Mouse (Mus musculus) liver, adult 2 months (tissue): ENCODE results near the gene Bmpr1b. TPM values are rescaled to one million over a fixed set of nuclear protein-coding genes. Genes with fewer than 3 reads are reported as not detected.

Experiments used
- DNase-seq: peaks from one replicate; pipeline ENCODE4 v3.0.0-alpha.2; 2011; ENCODE audit warnings: low read depth, low spot score; ENCODE audit errors: extremely low read depth
- H3K27ac ChIP-seq: fragments of 200-500 bp; replicated peaks from 2 replicates; pipeline ENCODE4 v1.5.1; 2012; ENCODE audit warnings: low read depth, mild to moderate bottlenecking, control low read depth, inconsistent platforms, low read length; ENCODE audit not compliant: insufficient read depth
- H3K27me3 ChIP-seq: fragments of 200-500 bp; 2 replicates; pipeline ENCODE4 v1.6.1; 2012; ENCODE audit warnings: mild to moderate bottlenecking, moderate library complexity, low read length, inconsistent platforms; ENCODE audit not compliant: control insufficient read depth, insufficient read depth
- H3K36me3 ChIP-seq: fragments of 200-500 bp; 2 replicates; pipeline ENCODE4 v1.6.1; 2012; ENCODE audit warnings: low read length, inconsistent platforms; ENCODE audit not compliant: control insufficient read depth, insufficient read depth
- H3K4me1 ChIP-seq: fragments of 200-500 bp; 2 replicates; pipeline ENCODE4 v1.6.1; 2011; ENCODE audit warnings: low read length; ENCODE audit not compliant: control insufficient read depth, insufficient read depth
- H3K4me3 ChIP-seq: fragments of 200-500 bp; 2 replicates; pipeline ENCODE4 v1.5.1; 2011; ENCODE audit warnings: low read depth, mild to moderate bottlenecking, control low read depth, low read length, moderate library complexity; ENCODE audit not compliant: insufficient read depth
- H3K79me2 ChIP-seq: fragments of 200-500 bp; 2 replicates; pipeline ENCODE4 v1.6.1; 2012; ENCODE audit warnings: inconsistent platforms, mild to moderate bottlenecking, low read length, moderate library complexity; ENCODE audit not compliant: control insufficient read depth, insufficient read depth
- H3K9ac ChIP-seq: fragments of 200-500 bp; 2 replicates; pipeline ENCODE4 v1.6.1; 2012; ENCODE audit warnings: low read depth, mild to moderate bottlenecking, control low read depth, inconsistent platforms, low read length
- CTCF ChIP-seq: fragments of 200-500 bp; IDR thresholded peaks from 2 replicates; pipeline ENCODE4 v1.5.1; 2011; ENCODE audit warnings: low read depth, low read length, control low read depth
- POLR2A ChIP-seq: fragments of 200-500 bp; IDR thresholded peaks from 2 replicates; pipeline ENCODE4 v1.6.1; 2011; ENCODE audit warnings: low read length, control low read depth; ENCODE audit not compliant: insufficient read depth; ENCODE audit errors: extremely low read depth
- WGBS: fragments of 180-500 bp; shearing (Covaris S2); methylation state at CpG from one replicate; pipeline ENCODE4 v1.1.7; 2018; 5-methylcytosine and 5-hydroxymethylcytosine counted together
- polyA plus RNA-seq: library from polyadenylated mRNA; depleted of rRNA; stranded (reverse); fragments of >200 nt; gene quantifications from 2 replicates; pipeline ENCODE4 v1.2.3, GENCODE M21; 2012
- total RNA-seq: library from RNA; depleted of rRNA; stranded (reverse); fragments of >200 nt; gene quantifications from 2 replicates; pipeline ENCODE4 v1.2.3, GENCODE M21; 2014

Bmpr1b gene
- total and polyA plus RNA-seq, 2 experiments: not detected

DNA sequence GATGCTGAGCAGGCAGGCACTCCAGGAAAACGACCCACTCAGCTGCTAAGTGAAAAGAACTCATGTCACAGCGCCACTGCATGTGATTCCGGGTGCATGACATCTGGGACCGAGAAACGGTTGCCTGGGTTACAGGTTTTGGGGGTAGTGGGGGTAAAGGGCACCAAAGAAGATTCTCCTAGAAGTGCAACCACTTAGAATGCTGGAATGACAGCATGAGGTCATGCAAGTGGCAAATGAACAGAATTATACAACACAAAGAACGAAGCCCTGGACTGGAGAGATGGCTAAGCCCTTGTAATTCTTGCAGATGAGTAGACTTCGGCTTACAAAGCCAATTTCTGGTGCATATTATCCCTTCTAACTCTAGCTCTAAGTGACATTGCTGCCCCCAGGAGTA is 184.7 kb downstream of the Bmpr1b start:
- Histone ChIP-seq H3K79me2 (no peaks in the 10 kb centered on the region), H3K9ac (no peak overlapping the region), H3K4me1 (no peaks in the 10 kb centered on the region), H3K27me3 (no peaks in the 10 kb centered on the region), H3K4me3 (no peak overlapping the region), H3K36me3 (no peaks in the 10 kb centered on the region), H3K27ac (no peak overlapping the region)
- TF ChIP-seq CTCF: no peak
- TF ChIP-seq POLR2A: no peak
- WGBS: 80% methylated on average over 7 of the region's 7 CpGs
- no peak for DNase-seq

DNA sequence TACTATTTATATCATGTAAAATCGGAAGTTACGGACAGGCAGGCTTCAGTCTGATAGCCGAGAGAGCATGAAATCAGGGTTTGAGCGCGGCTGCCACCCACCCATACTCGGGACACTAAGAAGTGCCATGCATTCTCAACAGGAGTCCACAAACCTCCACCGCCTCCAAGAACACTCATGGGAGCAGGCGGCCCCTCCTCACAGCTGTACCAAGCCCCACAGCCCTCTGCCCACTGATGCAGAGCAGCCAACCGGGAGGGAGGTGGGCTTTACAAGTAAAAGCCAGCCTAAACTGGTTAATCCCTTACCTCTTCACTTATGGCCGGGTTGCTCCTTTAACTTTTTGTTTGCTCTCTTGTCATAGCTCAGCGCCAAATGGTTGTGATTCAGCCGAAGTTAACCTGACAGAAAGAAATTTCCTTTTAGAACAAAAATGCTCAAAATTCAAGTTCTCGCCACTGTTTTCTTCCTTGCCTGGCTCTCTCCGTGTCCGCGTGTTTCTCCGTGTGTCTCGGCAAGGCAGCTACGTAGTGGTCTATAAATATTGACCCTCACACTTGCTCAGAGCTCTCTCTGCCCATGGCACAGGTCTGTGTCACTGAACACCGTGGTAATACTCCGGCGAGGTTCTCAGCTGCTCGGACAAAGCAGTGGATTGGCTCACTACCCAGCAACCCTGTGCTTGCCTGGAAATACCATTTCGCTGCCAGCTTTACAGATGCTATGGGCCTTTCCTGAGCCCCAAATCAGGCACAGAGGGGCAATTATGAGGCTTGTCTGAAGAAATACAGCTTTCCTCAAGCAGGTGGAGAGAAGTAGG is 187.4 kb downstream of the Bmpr1b start:
- no peaks in the 10 kb centered on the region for H3K79me2 ChIP-seq
- TF ChIP-seq POLR2A (no peak), CTCF (no peak)
- no peak overlapping the region for H3K9ac ChIP-seq
- no peak overlapping the region for H3K27ac ChIP-seq
- no peaks in the 10 kb centered on the region for H3K36me3 ChIP-seq
- H3K4me3 ChIP-seq: no peak overlapping the region
- no peaks in the 10 kb centered on the region for H3K27me3 ChIP-seq
- H3K4me1 ChIP-seq: no peaks in the 10 kb centered on the region
- 81% methylated on average over 24 of the region's 24 CpGs for WGBS
- DNase-seq: no peak

DNA sequence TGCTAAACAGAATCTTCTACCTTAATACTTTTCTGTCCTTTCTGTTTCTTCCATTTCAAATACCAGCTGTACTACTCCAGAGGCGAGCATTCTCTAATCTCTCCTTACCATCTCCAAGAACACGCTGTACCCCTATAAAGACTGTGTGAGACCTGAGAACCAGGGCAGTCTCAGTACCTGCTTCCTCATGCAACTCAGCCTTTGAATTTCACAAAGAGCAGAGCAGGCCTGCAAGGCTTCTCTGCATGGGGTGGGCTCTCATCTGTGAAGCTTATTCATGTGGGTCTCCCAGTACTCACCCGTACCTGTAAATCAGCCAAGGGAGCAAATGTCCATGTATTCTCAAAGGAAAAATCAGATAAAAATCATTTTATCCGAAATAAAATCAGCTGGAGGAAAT is 203.0 kb downstream of the Bmpr1b start:
- no peak for DNase-seq
- Histone ChIP-seq H3K27me3 (no peaks in the 10 kb centered on the region), H3K4me1 (peaks cover 4% of the 10 kb centered on the region; the same call in 1 of the 2 replicates), H3K36me3 (no peaks in the 10 kb centered on the region), H3K79me2 (no peaks in the 10 kb centered on the region), H3K9ac (no peak overlapping the region), H3K4me3 (no peak overlapping the region), H3K27ac (no peak overlapping the region)
- 75% methylated on average over 4 of the region's 4 CpGs for WGBS
- no peak for TF ChIP-seq CTCF
- TF ChIP-seq POLR2A: no peak

DNA sequence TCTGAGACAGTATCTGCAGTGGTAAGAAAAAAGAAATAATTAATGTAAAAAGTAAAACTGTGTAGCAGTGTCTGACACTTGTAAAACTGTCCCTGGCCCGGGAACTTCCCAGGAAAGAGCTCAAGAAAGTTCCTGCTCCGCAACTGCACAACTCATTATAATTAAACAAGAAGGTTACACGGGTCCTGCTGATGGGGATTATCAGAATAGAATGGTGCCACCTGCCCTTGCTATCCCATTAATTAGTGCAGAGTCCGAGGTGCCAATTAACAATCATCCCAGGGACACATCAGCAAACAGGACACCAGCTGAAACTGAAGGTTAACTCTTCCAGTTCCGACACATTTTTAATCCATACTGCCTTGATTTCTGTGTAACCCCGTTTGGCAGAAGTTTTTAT is 216.3 kb downstream of the Bmpr1b start:
- WGBS: 47% methylated on average over 6 of the region's 6 CpGs
- Histone ChIP-seq H3K27me3 (no peaks in the 10 kb centered on the region), H3K4me3 (no peak overlapping the region), H3K79me2 (no peaks in the 10 kb centered on the region), H3K9ac (no peak overlapping the region), H3K36me3 (no peaks in the 10 kb centered on the region), H3K27ac (no peak overlapping the region), H3K4me1 (no peaks in the 10 kb centered on the region)
- DNase-seq: no peak
- TF ChIP-seq POLR2A: no peak
- TF ChIP-seq CTCF: no peak

DNA sequence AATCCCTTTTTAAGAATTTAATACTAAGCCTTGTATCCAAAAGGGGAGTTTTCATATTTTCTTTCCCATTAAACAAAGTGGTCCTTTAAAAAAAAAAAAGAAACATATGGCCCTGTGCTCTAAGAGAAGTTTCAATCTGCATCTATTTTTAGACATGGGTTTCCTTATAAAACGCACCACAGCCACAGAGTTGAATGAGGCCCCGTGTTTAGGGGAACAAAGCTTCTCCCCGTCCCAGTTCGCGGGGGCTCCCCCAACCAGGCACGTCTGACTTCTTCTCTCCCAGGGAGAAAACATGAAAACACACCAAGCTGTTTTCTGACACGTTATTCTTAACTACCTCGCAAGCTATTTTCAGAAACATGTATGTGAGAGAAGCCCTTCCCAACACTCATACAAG is 218.6 kb downstream of the Bmpr1b start:
- no peaks in the 10 kb centered on the region for H3K79me2 ChIP-seq
- 79% methylated on average over 8 of the region's 8 CpGs for WGBS
- no peak overlapping the region for H3K27ac ChIP-seq
- H3K9ac ChIP-seq: no peak overlapping the region
- no peaks in the 10 kb centered on the region for H3K27me3 ChIP-seq
- TF ChIP-seq CTCF (no peak), POLR2A (no peak)
- H3K4me1 ChIP-seq: no peaks in the 10 kb centered on the region
- no peak for DNase-seq
- H3K4me3 ChIP-seq: no peak overlapping the region
- H3K36me3 ChIP-seq: no peaks in the 10 kb centered on the region

DNA sequence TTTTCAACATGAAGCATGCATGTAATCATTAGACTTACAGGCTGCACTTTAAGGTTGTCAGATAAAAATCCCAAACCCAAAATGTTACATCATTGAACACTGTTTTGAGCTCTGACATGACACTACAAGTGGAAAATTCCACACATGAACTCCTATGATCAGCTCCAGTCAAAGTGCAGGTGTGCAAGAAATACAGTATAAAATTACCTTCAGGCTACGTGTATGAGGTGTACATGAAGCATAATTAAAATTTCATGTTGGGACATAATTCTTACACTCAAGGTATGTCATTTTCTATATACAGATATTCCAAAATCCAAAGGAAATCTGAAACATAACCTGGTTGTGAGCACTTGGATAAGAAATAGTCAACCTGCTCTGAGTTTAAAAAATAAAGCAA is 220.7 kb downstream of the Bmpr1b start:
- 79% methylated on average over 1 of the region's 1 CpGs for WGBS
- H3K27ac ChIP-seq: no peak overlapping the region
- no peak overlapping the region for H3K9ac ChIP-seq
- H3K27me3 ChIP-seq: no peaks in the 10 kb centered on the region
- H3K79me2 ChIP-seq: no peaks in the 10 kb centered on the region
- no peaks in the 10 kb centered on the region for H3K36me3 ChIP-seq
- no peaks in the 10 kb centered on the region for H3K4me1 ChIP-seq
- no peak overlapping the region for H3K4me3 ChIP-seq
- DNase-seq: no peak
- TF ChIP-seq POLR2A (no peak), CTCF (no peak)
